Mouse (Mus musculus) kidney, adult 11 months (tissue): ENCODE data around the gene Cdt1.

Experiments
- DNase-seq: peaks from one replicate; pipeline ENCODE4 v3.0.0; 2022

Cdt1 gene

GRCm38 (mm10) chr8:122567361-122568108 is at the start of gene Cdt1:
Gene Cdt1 (plus strand): TSS chr8:122568015.
- peak; percentile 93 for DNase-seq

- no peak for DNase-seq
These were observed 47.2 kb upstream of the Cdt1 start for GRCm38 (mm10) chr8:122520611-122521010.

DNA sequence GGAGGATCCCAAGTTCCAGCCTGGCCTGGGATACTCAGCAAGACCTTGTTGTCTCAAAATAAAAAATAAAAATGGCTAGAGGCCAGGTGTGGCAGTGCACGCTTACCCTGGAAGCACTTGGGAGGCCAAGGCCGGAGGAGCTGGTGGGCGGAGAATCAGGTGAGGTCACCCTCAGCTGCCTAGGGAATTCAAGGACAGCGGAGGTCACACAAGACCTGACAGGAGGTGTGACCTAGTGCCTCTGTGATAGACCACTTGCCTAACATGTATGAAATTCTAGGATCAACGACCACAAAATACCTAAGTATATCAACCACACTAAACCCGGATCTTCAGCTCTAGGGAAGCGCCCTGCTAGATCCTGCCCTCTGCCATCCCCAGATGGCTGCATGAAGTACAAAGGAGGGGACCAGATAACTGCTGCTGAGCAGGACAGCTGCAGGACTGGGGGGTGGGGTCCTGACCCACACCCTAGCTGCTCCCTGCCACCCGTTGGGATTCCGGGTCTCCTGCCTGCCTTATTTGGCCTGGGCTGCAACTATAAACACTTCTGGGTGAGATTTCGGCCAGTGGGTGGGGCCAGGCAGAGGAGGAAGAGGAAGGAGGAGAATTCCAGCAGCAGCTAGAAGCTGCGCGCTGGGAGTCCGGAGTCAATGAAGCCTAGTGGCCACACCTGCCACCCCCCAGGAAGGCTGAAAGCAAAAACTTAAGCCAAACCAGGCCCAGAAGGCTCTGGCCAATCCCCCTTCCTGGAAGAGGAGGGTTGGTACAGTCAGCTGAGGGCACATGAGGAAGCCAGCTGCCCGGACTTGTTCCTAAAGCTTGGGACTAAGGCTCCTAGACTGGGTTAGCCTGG is 44.8 kb upstream of the Cdt1 start:
- peak; percentile 95 for DNase-seq

- peak; percentile 79 for DNase-seq
These were observed 44.0 kb upstream of the Cdt1 start for GRCm38 (mm10) chr8:122523652-122524360.

- DNase-seq, result peak; percentile 54
These were observed 43.3 kb upstream of the Cdt1 start for GRCm38 (mm10) chr8:122524506-122524905.

DNA sequence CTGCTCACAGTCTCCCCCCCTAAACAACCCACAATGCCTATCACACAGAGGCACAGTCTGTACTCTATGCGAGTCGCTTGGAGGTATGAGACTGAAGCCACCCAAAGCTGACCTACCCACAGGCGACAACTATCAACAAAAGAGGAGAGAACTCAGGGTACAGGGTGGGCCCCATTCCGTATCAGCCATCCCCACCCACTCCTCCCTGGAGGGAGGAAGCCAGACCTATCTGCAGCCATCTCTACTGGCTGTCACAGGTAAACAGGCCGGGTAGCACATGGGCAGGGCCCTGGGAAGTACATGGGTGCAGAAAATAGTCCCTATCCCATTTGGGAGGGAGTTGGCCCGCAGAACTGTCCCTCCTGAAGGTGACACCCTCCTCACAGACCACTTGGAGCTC is 42.8 kb upstream of the Cdt1 start:
- no peak for DNase-seq

DNA sequence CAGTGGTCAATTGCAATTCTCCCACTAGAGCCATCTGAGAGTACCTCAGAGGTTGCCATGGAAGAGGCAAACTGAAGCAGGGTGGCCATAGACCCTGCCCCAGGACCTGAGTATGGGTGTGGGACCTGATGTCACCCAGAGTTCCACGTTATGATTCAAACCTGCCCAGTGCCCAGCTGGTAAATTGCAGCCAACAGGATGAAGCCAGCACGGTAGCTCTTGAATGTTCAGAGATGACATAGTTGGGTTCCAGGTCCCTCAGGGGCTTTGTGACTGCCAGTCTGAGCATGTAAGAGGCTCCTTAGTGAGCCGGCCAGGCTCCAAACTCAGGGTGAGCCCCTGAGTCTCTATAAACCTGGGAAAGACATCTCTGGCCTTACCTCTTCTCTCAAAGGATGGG is 41.7 kb upstream of the Cdt1 start:
- DNase-seq, result no peak

DNA sequence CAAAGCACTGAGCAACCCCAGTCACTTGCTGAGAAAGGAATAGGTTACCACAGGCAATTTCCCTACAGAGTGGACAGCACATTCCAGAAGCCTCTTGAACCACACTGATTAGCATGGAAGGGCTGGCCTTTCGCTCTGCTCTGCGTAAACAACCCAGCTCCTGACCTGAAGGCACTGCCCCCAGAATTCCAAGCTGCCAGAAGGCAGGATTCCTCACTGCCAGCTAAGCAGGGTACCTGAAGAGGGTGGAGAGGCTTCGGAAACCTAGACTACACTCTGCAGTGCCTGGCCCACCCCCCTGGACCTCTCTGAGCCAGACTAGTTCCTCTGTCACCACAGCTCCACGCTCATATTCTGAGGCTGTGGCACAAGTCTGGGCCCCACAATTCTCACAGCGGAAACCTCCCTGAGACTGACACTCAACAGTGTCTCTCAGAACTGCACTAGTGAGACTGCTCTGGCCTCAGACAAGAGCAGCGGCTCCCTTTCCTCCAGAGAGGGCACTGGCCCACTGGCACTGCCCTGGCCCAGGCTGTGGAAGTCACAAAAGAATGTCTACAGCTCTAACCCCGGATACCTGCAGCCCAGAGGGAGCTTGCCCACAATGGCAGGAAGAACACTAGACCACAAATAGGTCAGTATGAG is 41.2 kb upstream of the Cdt1 start:
- peak; percentile 89 for DNase-seq

- no peak for DNase-seq
These were observed 39.9 kb upstream of the Cdt1 start for GRCm38 (mm10) chr8:122527937-122528336.

- DNase-seq, result peak; percentile 91
These were observed 38.7 kb upstream of the Cdt1 start for GRCm38 (mm10) chr8:122529159-122529558.

DNA sequence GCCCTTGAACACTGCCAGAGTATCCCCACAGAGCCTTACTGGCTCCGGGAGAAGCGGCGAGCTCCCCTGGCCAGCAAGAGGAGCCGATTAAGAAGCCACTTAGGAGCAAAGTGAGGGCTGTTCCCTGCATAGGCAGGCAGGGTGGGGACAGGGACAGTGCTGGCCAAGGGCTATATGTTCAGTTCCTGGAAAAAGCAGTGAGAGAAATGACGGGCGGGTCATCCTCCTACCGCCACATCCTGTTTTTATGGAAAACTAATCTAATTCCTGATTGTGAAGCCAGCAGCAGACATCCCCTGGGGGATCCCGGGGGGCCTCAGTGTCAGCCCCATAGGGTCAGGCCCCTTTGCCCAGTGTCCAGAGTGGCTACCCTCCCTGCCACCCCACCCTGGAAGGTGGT is 36.5 kb upstream of the Cdt1 start:
- no peak for DNase-seq

DNA sequence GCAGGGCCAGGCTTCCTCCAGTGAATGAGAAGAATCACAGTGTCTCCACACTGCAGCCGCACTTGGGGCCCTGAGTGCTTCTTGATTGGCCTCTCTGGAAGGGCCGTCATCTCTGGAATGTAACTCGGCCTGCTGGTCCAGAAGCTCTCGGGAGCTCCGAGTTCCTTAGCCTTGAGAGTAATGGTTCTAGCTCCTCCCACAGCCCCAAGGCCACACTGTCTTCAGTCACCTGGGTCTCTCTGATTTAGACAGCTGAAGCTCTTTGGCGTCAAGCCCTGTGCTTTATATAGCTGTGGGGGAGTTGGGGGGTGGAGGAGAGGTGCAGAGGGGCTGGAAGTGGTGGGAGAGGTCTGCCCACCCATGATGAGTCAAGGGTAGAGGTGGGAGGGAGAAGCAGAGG is 30.8 kb upstream of the Cdt1 start:
- peak; percentile 71 for DNase-seq

DNA sequence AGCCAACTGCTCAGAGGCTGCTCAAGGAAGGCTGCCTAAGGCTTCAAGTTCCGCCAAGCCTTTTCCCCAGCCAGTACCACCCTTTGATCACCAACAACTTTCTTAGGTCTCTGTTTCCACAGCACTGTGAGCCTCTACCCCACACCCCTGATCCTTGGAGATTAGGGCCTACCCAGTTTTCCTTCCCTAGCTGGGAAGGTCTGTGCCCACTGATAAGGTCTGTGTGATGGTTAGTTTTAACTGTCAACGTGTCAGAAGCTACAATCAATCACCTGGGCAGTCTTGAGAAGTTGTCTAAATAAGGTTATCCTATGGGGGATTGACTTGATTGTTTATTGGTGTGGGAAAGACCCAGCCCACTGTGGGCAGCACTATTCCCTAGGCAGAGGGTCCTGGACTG is 30.0 kb upstream of the Cdt1 start:
- DNase-seq, result no peak

DNA sequence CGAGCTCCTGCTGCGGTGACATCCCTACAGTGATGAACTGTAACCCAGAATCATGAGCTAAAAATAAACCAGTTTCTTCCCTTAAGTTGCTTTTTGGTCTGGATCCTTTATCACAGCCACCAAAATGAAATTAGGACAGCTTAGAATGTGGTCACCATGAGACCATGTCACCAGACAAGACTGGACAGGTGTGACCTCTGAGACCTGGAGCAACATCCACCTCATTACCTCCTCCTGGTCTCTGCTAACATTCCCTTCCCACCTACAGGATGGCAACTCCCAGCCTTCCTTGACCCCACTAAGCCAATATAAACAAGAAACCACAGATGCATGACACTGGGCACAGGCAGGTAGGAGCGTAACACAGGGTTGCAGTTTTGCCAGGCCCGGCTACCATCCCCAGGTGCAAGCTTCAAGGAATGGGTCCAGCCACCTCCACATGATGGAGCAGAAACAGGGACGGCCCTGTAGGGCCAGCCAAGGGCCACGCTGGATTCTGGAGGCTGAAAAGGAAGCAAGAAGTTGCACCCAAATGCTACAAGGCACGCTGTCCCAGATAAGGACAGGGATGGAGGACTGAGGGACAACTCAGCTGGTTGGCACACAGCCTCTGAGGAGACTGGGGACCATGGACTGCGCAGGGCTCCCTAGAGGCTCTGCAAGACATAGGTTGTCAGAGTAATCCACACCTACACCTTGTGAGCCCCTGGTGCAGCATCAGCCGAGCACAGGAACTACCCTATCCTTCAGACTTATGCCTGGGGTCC is 29.3 kb upstream of the Cdt1 start:
- DNase-seq, result no peak

GRCm38 (mm10) chr8:122544138-122544537 is 23.7 kb upstream of the Cdt1 start:
- no peak for DNase-seq

- no peak for DNase-seq
These were observed 21.6 kb upstream of the Cdt1 start for GRCm38 (mm10) chr8:122546066-122546755.

GRCm38 (mm10) chr8:122546811-122547453 is 20.9 kb upstream of the Cdt1 start:
- DNase-seq, result peak; percentile 90

DNA sequence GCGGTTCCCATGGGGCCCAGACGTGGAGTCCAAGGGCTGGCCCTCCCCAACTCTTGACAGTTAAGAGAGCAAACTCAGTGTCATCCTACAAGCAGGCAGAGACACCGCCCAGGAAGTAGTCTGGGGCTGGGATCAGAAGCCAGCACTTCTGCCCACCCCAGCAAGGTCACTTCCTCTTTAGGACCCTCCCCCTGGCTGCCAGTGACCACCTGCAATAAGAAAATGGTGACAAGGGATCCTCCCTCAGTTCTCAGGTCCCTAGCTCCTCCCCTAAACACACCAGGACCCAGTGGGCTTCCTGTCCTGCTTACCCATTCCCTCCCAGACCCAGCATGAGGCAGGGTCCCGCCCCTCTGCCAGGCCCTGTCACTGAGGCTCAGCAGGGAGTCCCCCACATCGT is 20.0 kb upstream of the Cdt1 start:
- peak; percentile 53 for DNase-seq

DNA sequence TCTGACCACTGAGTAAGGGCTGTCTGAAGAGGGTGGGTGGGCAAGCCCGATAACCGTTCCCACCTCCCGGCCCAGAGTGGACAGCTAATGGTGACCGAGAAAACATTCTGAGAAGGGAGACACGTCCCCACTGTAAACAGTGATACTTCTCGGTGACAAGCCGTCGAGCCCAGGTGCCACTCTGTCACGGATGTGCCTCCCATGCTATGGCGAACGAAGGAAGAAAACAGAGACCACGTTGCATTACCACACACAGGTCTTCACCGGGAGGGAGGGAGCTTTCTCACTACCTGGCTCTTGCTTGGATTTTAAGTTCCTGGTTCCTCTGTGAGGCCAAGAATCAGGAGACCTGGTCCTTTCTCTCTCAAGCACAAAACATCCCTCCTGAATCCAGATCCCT is 19.5 kb upstream of the Cdt1 start:
- no peak for DNase-seq

GRCm38 (mm10) chr8:122548891-122549439 is 18.9 kb upstream of the Cdt1 start:
- no peak for DNase-seq
